Mouse (Mus musculus) cerebellum, postnatal 36 days (tissue): Measurements from ENCODE around the gene Nbea.

ENCODE experiments used
- DNase-seq, 2 experiments: peaks; one replicate each; pipeline ENCODE4 v3.0.0; 2021 to 2022; ENCODE audit warnings: mixed read lengths in 2 of 2

Nbea gene

DNA sequence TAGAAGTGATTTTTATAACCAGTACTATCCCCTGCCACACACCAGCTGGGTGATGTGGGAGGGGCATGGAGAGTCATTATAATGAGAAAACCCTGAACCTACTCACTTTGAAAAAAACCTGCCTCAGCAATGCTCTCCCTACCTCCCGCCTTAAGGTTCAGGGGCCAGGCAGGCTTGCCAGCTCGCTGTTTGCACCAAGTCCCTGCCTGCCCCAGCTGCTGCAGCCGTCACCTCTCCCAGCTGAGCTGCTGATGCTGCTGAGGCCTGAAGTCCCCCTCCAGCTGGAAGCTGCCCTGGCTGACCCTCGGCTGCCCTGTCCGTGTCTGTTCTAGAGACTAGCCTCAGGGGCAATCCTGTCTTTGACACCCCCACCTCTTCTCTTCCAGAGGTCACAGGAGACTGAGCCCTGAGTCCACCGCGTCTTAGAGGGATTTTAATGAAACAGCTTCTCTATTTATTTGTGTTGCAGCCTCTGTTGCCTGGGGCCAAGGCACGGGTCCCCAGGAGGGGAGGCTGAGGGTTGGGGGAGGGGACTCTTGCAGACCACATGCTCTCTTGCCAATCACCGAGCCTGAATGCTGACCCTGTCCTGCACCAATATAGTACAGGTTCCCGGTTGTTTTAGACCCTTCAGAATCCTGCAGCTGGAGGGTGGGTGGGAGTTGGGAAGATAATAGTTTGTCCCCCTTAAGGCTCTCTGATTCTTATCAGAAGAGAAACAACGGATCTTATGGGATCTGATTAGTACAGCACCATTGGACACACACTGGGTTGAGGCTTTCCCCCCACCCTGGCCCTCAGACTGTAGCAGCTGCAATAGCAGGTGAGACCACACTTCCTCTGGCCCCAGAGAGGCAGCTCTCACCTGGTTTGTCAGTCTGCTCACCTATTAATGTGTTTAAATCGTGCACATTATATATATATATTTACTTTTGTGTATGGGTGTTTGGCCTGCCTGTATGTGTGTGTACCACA lies 595.2 kb downstream of the Nbea start:
- DNase-seq = no peak

DNA sequence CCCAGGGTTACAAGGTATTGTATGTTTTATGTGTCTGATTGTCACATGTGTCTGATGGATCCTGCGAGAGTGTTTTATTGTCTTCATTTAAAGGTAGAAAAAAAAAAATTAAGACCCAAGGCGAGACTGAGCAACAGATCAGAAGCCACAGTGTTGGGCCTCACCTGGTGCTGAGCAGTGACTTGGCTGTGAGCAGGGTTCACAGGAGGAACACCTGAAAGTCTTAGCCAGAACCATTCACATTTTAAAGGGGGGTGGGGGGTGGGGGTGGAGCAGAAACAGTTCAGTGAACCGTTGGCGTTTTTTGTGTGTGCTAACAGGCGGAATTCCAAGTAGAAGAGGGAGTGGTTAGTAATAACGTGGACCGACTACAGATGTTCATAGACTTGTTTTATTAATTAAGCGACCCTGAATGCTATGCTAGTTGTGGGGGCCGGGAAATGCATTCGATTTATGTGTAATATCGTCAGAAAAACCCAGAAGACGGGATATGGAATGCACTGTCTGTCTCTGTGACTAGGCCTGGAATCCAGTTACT lies 596.0 kb downstream of the Nbea start:
- DNase-seq = no peak
